Mouse (Mus musculus): ENCODE measurements at regions not wholly inside any gene's neighbourhood (a gene's known extent, or its start where the extent isn't known, plus 50 kb on each side); places are given as distances from the start of the nearest gene placed in this dataset.

DNA sequence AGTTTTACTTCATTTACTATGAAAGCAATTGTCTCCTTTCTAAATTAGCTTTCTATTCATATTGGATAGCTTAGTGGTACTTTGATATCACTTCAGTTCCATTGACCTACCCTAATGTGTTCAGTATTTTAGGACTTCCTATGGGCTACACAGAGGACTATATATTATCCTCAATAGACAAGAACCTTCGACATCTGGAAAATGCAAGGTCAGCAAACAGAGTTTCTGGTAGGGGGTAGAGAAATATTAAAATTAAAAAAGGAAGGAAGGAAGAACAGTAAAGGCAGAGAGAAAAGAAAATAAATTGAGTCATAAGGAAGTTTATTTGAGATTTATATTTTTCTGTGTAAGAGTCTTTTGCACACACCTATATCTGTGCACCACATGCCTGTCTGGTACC lies 107.4 kb upstream of the Insig1 start:
- no peak for DNase-seq

DNA sequence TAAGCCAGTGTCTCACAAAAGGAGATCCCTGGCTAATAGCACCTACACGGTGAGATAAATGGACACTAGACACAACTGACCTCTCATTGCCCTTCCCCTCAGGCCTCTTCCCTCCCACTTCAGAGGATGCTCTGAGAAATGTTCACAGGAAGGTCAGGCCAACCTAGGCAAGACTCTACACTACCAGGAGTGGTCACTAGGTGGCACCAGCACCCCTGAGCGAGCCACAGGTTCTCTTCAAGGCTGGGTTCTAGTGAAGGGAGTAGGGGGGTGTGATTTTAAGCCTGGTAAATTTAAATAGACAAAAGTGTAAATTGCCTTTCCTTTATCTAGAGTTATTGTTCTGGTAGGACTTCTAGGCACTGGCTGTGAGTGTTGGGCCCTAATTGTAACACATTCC lies 76.0 kb upstream of the Insig1 start:
- DNase-seq, result peak; percentile 81 to 83

DNA sequence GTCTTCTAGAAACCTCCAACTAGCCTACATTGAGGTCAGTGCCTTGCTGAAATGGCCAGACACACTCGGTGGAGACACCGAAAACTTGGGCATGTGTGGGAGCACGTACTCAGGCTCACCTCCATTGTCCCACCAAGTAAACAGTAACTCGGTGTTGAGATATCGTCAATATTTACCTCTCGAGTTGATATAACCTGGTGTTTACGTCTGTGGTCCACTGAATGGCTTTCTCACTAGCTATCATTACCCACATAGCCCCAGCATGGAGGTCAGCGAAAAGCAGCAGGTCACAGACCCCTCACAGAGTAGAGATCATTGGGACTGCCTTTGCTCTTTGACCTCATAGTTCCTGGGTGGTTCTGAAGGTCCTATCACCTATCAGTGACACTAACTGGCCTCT lies 73.4 kb upstream of the Insig1 start:
- DNase-seq, result no peak

DNA sequence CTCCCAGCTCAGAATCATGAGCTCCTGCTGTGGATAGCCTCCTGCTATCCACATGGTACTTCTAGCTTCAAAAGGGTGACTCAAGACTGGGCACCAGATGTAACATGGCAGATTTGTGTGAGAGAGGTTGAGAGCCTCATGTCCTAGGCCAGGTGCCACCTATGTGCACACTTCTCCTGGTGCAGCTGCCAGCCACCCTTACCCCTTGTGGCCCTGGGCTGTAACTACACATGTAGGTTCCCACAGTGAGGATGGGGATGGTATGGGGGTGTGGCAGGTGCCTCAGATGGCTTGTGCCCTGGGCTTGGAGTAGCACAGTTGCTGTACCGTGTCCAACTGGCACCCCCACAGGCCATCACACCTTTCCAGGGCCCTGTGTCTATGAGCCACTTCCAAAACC lies 68.2 kb upstream of the Insig1 start:
- no peak for DNase-seq

DNA sequence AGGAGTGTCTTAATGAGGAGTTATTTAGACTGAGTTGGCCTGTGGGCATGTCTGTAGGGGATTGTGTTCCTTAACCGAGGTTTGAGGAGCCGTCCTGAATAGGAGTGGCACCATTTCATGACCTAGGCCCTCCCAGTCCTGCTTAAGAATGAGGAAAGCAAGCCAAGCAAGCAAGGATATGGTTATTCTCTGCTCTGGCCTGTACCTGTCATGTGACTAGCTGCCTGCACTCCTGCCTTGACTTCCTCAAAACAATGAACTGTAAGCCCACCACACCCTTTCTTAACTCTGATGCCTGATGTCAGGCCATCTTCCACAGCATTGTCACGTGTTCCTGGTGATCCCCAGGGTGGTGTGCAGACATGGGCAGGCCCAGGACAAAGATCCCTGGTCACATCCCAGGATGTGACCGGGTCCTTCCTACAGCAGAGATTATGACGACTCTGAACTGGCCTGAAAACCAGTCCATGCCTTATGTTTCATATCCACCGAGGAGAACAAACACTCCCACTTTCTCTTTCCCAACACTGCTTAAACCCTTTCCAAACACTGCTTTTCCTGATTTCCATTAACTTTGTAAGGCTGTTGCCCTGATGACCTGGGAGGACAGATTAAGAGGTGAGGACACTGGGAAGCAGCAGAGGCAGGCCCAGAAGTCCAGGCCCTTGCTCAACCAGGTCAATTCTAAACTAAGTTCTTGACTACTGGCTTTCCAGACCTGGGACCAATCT lies 67.2 kb upstream of the Insig1 start:
- DNase-seq, result no peak

DNA sequence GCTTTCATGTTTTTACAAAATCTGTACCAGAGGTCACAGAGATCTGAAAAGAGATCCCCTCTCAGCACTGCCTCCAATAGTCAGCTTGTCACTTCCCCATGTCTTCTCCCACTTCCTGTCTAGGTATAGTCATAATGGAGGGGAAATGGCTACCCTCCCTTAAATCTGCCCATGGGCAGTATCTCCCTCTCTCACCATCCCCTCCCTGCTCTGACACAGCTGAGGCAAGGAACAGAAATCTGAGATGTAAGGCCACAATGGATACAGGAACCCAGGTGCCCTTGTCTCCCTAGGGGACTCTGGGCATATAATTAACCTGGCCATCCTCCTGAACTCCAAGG lies 66.7 kb upstream of the Insig1 start:
- DNase-seq, result no peak

DNA sequence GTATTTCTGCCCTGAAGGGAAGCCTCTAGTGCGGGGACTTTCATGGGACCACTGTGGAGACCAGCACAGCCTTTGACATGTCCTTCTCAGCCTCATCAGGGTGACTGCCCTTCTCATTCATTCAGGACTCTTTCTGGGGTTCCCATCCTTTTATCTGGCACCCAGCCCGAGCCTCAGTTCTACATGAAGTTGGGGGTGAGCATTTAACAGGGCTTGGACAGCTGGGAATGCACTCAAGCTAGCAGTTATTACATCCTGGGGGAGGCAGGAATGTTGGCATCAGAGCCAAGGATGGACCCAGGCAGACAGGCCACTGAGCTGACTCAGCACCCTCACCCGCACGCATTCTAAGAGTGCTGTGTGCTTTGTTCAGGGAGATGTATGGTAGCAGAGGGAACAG lies 61.8 kb upstream of the Insig1 start:
- no peak for DNase-seq

DNA sequence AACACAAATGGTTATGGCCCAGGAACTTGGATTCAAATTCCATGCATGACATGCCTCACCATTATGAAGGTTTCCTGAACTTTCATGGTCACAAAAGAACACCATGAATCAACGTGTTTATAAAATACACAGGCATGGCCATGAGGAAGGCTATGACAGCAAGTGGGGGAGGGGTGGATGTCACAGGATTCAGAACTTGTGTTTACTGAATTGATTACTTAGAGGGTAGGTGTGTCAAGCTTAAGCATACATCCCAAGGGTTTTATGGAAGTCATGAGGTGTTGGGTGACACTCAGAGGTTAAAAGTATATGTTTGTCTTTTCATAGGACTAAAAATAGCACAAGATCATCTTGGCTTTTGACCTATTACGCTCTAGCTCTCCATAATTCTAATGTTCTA lies 61.3 kb upstream of the Insig1 start:
- DNase-seq, result no peak

DNA sequence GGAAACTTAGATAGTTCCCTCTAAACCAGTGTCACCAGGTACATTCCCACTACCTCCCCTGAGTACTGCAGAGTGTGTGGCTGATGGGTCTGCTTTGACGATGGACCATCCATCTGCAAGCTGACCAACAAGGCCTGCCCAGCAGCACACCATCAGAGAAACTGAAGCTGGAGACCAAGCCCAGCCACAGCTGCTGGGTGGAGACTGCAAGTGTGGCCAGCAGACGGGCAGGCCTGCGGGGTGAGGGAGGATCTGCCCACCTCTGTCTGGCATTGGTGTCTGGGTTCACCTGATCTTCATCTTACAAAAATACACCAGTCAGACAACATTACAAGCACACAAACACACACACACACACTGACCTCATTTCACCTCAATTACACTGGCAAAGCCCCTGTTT lies 60.6 kb upstream of the Insig1 start:
- no peak for DNase-seq

DNA sequence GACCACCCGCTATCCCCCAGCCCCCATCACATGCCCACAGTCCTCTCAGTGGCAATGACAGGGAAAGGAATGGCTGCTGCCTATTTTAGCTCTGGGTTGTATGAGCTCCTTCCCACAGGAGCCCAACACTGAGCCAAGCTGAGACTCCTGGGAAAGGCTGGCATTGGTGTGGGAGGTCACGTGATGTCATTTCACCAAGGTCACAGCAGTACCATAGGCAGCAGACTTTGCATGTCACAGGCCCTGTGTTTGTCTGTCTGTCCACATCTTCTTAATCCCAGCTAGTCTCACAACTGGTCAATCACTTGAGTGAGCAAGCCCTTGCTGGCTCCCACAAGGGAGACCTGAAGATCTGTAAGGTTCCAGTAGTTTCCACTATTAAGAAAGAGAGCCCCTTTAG lies 58.7 kb upstream of the Insig1 start:
- DNase-seq, result no peak

DNA sequence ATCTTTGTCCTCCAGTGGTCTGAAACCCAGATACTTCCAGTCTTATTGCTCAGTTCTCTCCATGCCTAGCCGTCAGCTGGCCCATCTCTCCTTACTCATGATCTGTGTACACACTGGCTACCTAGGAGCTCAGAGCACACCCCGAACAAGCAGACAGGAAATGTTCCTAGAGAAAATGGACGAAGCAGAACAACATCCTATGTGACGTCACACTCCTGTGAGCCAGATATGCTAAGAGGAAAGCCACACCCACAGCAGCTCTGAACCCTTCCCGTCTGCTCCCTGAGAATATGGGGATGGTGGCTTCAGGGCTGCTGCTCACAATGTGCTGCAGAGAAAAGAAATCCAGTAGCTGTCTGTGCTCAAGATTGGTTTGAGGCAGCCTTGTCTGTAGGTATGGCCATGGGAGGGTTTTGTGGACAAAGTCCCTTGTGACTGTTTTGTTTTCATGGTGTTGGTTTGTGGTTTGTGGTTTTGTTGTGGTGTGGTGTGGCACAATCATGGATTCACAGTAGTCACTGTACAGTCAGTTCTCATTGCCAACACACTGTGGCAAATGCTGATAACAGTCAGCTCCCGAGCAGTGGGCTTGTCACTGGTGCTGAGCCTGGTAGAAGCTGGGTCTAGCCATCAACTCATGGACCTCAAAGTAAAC lies 57.4 kb upstream of the Insig1 start:
- no peak for DNase-seq

DNA sequence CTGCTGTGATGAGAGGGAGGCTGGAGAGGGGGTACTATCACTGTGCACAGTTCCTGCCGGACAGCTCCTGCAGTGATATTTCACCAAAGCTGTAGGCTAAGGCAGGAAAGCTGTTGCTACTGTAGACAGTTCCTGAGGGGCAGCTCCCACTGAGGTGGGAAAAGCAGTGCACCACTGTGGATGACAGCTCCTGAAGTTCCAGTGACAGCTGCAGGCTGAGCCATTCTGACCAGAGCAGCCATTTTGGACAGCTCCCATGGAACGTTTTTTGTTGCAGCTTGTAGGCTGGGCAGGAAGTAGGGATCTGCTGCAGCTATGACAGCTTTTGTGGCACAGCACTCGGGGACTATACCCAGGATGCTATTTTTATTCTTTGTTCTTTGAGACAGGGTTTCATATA lies 51.3 kb upstream of the Insig1 start:
- no peak for DNase-seq

All from kidney, postnatal 4 days (tissue).